Comparison of ENCODE assay signal across 8 mouse cellular contexts in the genomic region with DNA sequence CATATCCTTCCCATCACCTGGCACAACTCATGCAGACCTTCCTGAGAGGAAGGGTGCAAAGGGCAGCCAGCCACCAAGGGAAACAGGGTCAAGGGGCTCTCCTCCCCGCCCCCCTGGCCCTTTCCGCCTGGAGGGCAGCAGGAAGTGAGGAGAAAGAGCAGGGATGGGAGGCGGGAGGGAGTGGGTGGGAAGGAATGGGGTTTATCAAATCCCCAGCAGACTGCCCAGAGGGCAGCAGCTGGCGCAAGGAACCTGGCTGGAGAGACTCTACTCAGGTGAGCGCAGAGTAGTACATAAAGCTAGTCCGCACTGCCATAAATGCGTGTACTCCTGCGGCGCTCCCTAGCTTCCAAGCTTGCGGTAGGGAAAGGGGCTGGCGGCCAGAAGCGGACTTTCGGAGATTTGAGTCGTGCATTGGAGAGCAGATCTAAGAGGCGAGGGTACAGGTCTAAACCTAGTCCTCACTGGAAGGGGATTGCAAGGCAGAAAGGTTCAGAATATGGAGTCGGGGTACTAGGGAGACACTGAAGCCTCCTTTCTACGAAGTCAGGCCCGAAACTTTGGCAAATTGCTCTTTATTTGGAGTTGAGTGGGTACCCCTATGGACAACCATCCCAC. TPM values are rescaled to one million over a fixed set of nuclear protein-coding genes. Genes with fewer than 3 reads are reported as not detected.
DNase-seq lines count a peak whose midpoint lies in the region; ATAC-seq and TF ChIP-seq lines count a peak whose summit lies in the region.

A gene (plus strand): TSS at position 244 of the 618 bp plus-strand sequence.

- intact Hi-C loops in gastrocnemius, adult 2 months (cut with DNase I), result loop anchor here (2.0 kb wide), 1 partner anchor 45 kb away; no protein-coding TSS in a partner anchor
- intact Hi-C loops in left cerebral cortex, postnatal 4 days (cut with DNase I), result no loop called here

- H3K4me3 ChIP-seq in CH12.LX (replicated peaks in 1 of 3; ENCODE audit: low read depth in 2 of 3, low read length in 2 of 3, poor library complexity in 1 of 3), result peak within 1 kb of the TSS; percentile 80 to 83 (median 80)
- peak within 1 kb of the TSS; percentile 71 for H3K4me3 ChIP-seq in gastrocnemius, adult 2 months
- peak within 1 kb of the TSS; percentile 82 for H3K4me3 ChIP-seq in hindbrain, embryonic 15.5 days
- peak within 1 kb of the TSS; percentile 92 for H3K4me3 ChIP-seq in midbrain, embryonic 12.5 days

- H3K4me1 ChIP-seq in CH12.LX (ENCODE audit: control insufficient read depth in 1 of 2, insufficient read depth in 2 of 2), result peaks cover 23 to 54% of the 10 kb centered on the region in 2 experiments
- H3K4me1 ChIP-seq in hindbrain, embryonic 15.5 days (replicated peaks), result peaks cover 56% of the 10 kb centered on the region
- peaks cover 53% of the 10 kb centered on the region for H3K4me1 ChIP-seq in midbrain, embryonic 12.5 days

- no peak for TF ChIP-seq RAD21 in CH12.LX (IDR thresholded peaks at IDR 0.05; ENCODE audit: low read depth, low read length)

- peak within 1 kb of the TSS; percentile 65; the same call in 1 of the 2 replicates for H3K4me2 ChIP-seq in CH12.LX (ENCODE audit: insufficient read depth, low read depth, poor library complexity, severe bottlenecking)
- peak within 1 kb of the TSS; percentile 85 for H3K4me2 ChIP-seq in hindbrain, embryonic 15.5 days
- H3K4me2 ChIP-seq in midbrain, embryonic 12.5 days (replicated peaks), result peak within 1 kb of the TSS; percentile 95

- ATAC-seq in hindbrain, embryonic 15.5 days (ENCODE audit: low FRiP score, low read depth), result no peak
- no peak for ATAC-seq in midbrain, embryonic 12.5 days (ENCODE audit: low FRiP score, low read depth)

- no peaks in the 10 kb centered on the region for H3K27me3 ChIP-seq in CH12.LX (replicated peaks)
- H3K27me3 ChIP-seq in hindbrain, embryonic 15.5 days, result no peaks in the 10 kb centered on the region
- no peaks in the 10 kb centered on the region for H3K27me3 ChIP-seq in midbrain, embryonic 12.5 days

- in situ Hi-C loops in CH12.LX (cut with MboI; ENCODE audit: low pct_ligation_motif_present, low pct_unique_long_range_greater_than_20kb, low sequenced_read_pairs), result no loop called here

- no peak for TF ChIP-seq EP300 in CH12.LX (IDR thresholded peaks at IDR 0.05; ENCODE audit: low read length)

- no peak for TF ChIP-seq POLR2A in CH12.LX (IDR thresholded peaks at IDR 0.05; ENCODE audit: low read depth, low read length)

- no peaks in the 10 kb centered on the region for H3K9me3 ChIP-seq in CH12.LX (replicated peaks; ENCODE audit: low read length)
- no peaks in the 10 kb centered on the region for H3K9me3 ChIP-seq in hindbrain, embryonic 15.5 days
- H3K9me3 ChIP-seq in midbrain, embryonic 12.5 days, result no peaks in the 10 kb centered on the region

- H3K36me3 ChIP-seq in CH12.LX (replicated peaks in 1 of 2; ENCODE audit: control insufficient read depth in 1 of 2, insufficient read depth in 1 of 2, low read length in 1 of 2), result peaks cover 34 to 54% of the 10 kb centered on the region in 2 experiments
- H3K36me3 ChIP-seq in hindbrain, embryonic 15.5 days, result peaks cover 6% of the 10 kb centered on the region
- peaks cover 40% of the 10 kb centered on the region for H3K36me3 ChIP-seq in midbrain, embryonic 12.5 days

- no peak within 1 kb of the TSS for H3K27ac ChIP-seq in CH12.LX (ENCODE audit: insufficient read depth, low read depth)
- H3K27ac ChIP-seq in gastrocnemius, adult 2 months, result peak within 1 kb of the TSS; percentile 94
- H3K27ac ChIP-seq in hindbrain, embryonic 15.5 days (replicated peaks), result peak within 1 kb of the TSS; percentile 87
- peak within 1 kb of the TSS; percentile 87 for H3K27ac ChIP-seq in midbrain, embryonic 12.5 days (replicated peaks)

- TF ChIP-seq CTCF in CH12.LX (conservative IDR thresholded peaks at IDR 0.05 in 1 of 2, IDR thresholded peaks at IDR 0.05 in 1 of 2; ENCODE audit: low read depth in 2 of 2, low read length in 2 of 2), result no peak
- TF ChIP-seq CTCF in gastrocnemius, adult 2 months (IDR thresholded peaks at IDR 0.05), result no peak

- peak within 1 kb of the TSS; percentile 79 for H3K9ac ChIP-seq in CH12.LX (ENCODE audit: insufficient read depth, low read depth)
- peak within 1 kb of the TSS; percentile 88 for H3K9ac ChIP-seq in hindbrain, embryonic 15.5 days
- peak within 1 kb of the TSS; percentile 91 for H3K9ac ChIP-seq in midbrain, embryonic 12.5 days (replicated peaks)

- peaks cover 9% of the 10 kb centered on the region for H3K79me2 ChIP-seq in CH12.LX (replicated peaks; ENCODE audit: control insufficient read depth, extremely low read depth, insufficient read depth, poor library complexity, severe bottlenecking)

- 6% methylated on average over 18 of the region's 18 CpGs for WGBS in hindbrain, embryonic 15.5 days
- 5% methylated on average over 18 of the region's 18 CpGs for WGBS in midbrain, embryonic 12.5 days

- dilution Hi-C loops in CH12.LX (cut with MboI; ENCODE audit: extremely low pct_ligation_motif_present, extremely low pct_unique_long_range_greater_than_20kb, low sequenced_read_pairs), result no loop called here

- no peak for DNase-seq in CH12.LX (ENCODE audit: extremely low read depth)
- DNase-seq in adrenal gland, adult 2 months, result peak; percentile 76
- DNase-seq in gastrocnemius, adult 2 months, result no peak
- DNase-seq in left cerebral cortex, postnatal 4 days, result no peak
- no peak for DNase-seq in natural killer cell, adult 2 months (ENCODE audit: low spot score in 2 of 2)
- no peak for DNase-seq in frontal cortex, postnatal 25 days (ENCODE audit: low spot score in 2 of 2)

TF ChIP-seq in CH12.LX, 34 proteins besides CTCF, POLR2A, EP300 and RAD21:
- TF ChIP-seq MXI1 (IDR thresholded peaks at IDR 0.05; ENCODE audit: low read depth, low read length) (no peak), RCOR1 (conservative IDR thresholded peaks at IDR 0.05; ENCODE audit: low read depth, low read length) (no peak), ZC3H11A (IDR thresholded peaks at IDR 0.05; ENCODE audit: low read depth, low read length) (no peak), KAT2A (IDR thresholded peaks at IDR 0.05; ENCODE audit: insufficient replicate concordance, low read length) (no peak), CHD2 (IDR thresholded peaks at IDR 0.05; ENCODE audit: low read length) (no peak), MEF2A (IDR thresholded peaks at IDR 0.05; ENCODE audit: borderline replicate concordance, low read depth, low read length) (no peak), ZNF384 (IDR thresholded peaks at IDR 0.05; ENCODE audit: low read depth, low read length) (no peak), POLR2AphosphoS2 (IDR thresholded peaks at IDR 0.05; ENCODE audit: low read depth, low read length) (no peak), JUN (IDR thresholded peaks at IDR 0.05; ENCODE audit: insufficient read depth, low read depth, low read length) (no peak), BHLHE40 (IDR thresholded peaks at IDR 0.05; ENCODE audit: low read depth, low read length) (no peak), MAFK (IDR thresholded peaks at IDR 0.05; ENCODE audit: insufficient replicate concordance, low read length) (no peak), MAX (IDR thresholded peaks at IDR 0.05; ENCODE audit: low read length) (no peak), PAX5 (IDR thresholded peaks at IDR 0.05; ENCODE audit: low read length) (no peak), SMC3 (IDR thresholded peaks at IDR 0.05; ENCODE audit: low read depth, low read length) (no peak)

RNA-seq across cellular contexts. Expression of the gene that starts here (rescaled TPM):
- total RNA-seq in CH12.LX (2012; rRNA removed) (26.8 and 31.8 TPM in 2 replicates), CH12.LX (2014; rRNA removed) (14.6 and 16.4 TPM in 2 replicates)
- 23.0 and 30.9 TPM in 2 replicates for polyA plus RNA-seq in CH12.LX (2012; ENCODE audit: insufficient read length, low read depth)
- 10 to 100 TPM; 36.8 to 52.8 TPM for total RNA-seq in adrenal gland, adult 2 months (2021)
- polyA plus RNA-seq in adrenal gland, adult 2 months (2012; rRNA removed), result 92.1 and 102 TPM in 2 replicates
- 10 to 100 TPM; 11.3 to 19.9 TPM for total RNA-seq in gastrocnemius, adult 2 months (2021)
- polyA plus RNA-seq in hindbrain, embryonic 15.5 days (2015; fragmentation: Nextera tagmentation; extraction: Ambion mirVana), result 65.8 and 67.4 TPM in 2 replicates
- 10 to 100 TPM; 20.8 to 28.4 TPM for total RNA-seq in left cerebral cortex, postnatal 4 days (2021)
- 112 and 116 TPM in 2 replicates for polyA plus RNA-seq in midbrain, embryonic 12.5 days (2016; fragmentation: Nextera tagmentation; extraction: Ambion mirVana)
